Mouse (Mus musculus): Measurements from ENCODE around the gene Cfap74.

GRCm38 (mm10) chr4:155414656-155415235 lies 5.8 kb downstream of the Cfap74 start:
- no peak for TF ChIP-seq CTCF (IDR thresholded peaks at IDR 0.05; ENCODE audit: extremely low read depth, insufficient read depth, low read length)
- no peak for TF ChIP-seq POLR2A (IDR thresholded peaks at IDR 0.05; ENCODE audit: extremely low read depth, insufficient read depth, low read length)
